Mouse (Mus musculus): Measurements from ENCODE around the gene Pcgf5.
"Not testable (repeated sequence)": the region's sequence is repeated elsewhere in the genome, so short reads cannot be mapped to it uniquely, and the experiment has no call there.

Gene Pcgf5

DNA sequence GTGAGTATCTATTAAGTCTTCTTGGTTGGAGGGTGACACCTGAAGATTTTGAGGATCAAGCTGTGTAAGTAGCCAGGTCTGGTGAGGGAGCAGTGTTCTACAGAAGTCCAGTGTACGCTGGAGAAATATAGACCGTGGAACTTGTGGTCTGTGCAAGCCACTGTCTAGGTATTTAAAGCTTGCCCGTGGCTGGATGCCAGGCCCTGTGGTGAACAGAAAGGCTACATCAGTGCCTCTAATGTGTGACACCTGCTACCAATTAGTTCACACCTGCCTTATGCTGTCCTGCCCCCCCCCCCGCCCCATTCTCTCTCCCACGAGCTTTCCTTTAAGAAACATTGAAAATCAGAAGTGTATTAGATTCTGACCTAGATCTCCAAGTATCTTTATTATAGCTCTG lies 40.4 kb downstream of the Pcgf5 start:
- DNase-seq (ENCODE audit: low spot score in 2 of 2), result no peak

DNA sequence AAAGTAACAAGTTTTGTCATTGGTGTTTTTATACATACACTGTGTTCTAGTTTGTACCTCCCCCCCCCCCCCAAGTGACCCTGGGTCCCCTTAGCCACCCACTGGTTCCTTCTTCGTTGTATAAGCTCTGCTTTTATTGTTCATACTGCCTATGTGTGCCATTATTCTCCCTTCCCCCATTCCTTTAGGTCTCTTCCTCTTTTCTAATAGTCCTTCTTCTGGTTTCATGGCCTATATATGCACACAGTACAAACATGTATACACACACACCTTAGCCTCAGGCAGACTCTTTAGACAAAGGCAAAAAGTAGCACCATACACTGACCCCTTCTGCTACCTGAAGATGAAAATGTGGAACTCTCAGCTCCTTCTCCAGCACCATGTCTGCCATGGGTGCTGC lies 42.6 kb downstream of the Pcgf5 start:
- DNase-seq (ENCODE audit: low spot score in 2 of 2), result no peak

DNA sequence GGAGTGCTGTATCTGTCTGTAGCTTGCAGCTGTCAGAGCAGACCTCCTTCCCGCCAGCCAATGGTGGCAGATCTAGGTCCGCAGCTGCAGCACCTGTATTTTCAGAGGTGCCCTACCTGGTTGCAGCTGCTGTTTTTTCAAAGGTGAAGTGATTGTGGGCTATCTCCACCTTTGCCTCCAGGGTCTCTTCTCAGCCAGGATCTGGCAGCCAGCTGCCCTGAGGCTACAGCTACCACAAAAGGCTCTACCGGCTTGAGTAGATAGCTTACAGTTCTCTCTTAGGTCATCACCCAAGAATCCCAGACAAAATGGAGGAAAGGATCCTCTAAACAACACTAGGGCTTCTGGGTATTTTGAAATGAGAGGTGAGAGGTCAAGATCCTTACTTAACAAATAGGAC lies 50.4 kb downstream of the Pcgf5 start:
- no peak for DNase-seq (ENCODE audit: low spot score in 2 of 2)

DNA sequence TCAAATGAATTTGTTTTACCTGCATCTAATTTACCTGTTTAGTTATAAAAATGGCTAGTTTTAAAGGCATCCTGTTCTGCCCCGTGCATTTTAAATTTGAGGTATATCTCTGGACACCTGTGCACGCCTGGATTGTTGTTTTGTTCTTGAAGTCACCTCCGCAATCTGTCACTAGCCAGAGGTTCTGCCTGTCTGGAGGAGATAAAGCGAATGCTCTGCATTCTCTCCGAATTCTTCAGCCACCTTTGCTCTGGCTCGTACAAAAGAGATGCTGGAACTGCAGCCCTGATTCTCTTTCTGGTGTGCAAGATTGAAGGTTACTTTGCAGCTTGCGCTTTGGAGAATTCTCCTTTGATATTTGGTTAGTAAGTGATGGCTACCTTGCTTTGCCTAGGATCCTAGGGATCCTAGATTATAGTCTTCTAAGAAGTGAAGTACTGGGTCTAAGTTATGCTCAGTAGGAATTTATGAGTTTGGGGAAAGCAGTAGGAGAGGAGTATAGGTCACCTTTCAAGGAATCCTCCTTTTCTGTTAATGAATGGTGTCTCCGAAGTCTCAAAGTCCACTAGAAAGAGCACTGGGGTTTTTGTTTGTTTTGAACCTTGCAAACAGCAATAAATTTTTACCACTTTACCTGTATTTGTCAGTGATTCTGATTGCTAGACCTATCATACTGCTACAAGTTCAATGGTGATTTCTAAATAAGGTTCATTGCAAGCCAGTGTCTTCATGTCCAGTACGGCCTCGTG lies 60.4 kb downstream of the Pcgf5 start:
- DNase-seq (ENCODE audit: low spot score in 2 of 2), result no peak

DNA sequence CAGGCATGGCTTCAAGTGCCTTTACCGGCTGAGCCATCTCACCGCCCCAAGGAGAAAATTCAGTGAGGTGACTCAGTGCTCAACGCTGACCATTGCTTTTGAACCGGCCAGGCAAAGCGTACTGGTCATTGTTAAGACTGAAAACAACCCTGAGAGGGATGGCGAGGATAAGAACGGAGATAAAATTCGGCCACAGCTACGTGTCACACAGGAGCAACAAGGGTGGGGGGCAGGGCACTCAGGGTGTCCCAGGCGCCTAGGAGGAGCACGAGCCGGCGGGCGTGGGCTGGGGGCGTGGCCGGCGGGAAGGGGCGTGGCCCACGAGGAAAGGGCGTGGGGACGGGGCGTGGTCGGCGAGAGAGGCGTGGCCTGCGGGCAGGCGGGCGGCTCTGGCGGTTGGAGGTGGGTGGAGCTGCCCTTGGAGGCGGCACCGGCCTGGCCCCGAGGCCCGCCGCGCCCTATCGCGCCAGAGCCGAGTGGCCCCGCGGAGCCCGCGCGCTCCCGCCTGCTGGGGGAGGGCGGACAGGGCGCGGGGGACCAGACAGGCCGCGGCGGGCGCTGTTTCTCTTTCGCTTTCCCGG lies 61.3 kb downstream of the Pcgf5 start:
- peak; percentile 92 to 95 for DNase-seq (ENCODE audit: low spot score in 2 of 2)

DNA sequence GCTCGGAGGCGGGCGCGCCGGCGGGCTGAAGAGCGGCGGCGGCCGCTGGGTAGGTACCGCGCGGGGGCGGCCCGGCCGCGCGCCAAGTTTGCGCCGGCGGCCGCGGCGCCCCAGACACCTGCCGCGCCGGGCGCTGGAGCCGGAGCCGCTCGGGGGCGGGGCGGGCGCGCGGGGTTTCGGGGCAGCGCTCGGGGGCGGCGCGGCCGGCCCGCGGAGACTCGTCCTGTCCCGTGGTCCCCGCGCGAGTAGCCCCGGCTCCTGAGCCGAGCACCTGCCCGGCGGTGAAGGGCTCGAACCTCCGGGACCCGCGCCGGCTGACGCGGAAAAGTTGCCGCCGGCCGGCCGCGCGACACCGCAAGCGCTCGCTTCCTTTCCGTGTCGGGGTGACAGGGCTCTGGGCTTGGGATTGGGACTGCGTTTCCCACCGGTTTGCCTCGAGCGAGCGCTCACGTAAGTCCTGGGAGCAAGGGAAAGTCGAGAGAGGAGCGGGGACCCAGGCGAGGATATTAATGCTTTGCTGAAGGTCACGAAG lies 61.8 kb downstream of the Pcgf5 start:
- DNase-seq (ENCODE audit: low spot score in 2 of 2), result no peak

DNA sequence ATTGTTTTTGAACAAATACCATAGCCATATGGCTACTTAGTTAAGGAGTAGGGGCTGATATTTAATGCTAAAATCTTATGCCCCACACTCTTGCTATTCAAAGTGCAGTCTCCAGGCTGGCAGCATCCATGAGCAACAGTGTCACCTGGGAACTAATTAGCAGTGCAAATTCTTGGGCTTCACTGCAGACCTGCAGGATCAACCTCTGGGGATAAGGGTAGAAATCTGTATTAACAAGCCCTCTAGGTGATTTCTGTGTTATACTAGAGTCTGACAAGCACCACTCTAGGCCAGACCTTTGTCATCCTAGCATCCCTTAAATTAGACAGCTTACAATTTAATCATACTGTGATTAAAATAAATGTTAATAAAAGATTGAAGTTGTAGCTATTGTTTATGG lies 71.8 kb downstream of the Pcgf5 start:
- no peak for DNase-seq (ENCODE audit: low spot score in 2 of 2)

DNA sequence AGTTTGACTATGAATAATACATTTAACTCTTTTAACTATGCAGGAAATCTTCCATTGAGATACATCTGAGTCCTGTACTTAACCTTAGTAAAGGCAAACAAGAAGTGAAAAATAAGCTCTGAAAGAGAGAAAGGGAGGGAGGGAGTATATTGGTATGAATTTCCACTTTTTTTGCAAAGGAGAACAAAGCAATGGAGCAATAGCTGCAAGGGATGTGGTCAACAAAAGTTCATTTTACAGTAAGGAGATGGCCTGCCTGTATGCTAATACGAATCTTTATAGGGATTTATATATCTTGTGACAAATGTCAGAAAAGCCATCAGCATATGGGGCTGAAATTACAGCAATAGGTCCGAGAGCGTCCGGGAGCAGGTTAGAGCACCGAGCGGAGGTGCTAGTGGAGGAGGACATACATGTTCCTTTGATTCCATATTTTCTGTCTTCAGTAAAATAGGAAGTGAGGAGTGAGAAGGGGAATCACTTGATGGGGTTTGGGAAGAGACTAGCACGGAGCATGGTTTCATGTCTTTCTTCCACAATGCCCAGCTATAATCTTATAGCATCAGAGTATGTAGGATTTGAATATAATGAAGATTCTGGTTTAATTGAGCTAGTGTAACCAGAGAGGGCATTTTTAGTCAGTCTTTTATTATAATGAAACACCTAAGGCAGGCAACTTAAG lies 79.2 kb downstream of the Pcgf5 start:
- no peak for DNase-seq (ENCODE audit: low spot score in 2 of 2)

DNA sequence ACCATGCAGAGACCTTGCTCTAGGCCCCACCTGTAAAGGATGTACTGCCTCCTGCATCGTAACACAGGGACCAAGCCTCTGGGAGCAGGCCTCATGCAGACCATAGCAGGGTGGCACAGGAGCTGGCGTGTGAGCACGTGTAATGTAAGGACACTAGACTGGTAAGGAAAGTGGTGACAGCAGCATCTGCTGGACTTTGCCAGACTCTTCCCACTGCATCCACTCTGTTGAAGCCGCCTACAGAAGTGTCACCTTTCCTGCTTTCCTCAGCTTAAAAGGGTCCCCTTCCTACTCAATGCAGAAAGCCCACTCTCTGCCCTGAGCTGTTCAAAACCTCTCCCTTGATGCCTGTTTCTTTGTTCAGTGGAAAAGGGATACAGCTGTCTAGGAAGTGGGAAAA lies 80.0 kb downstream of the Pcgf5 start:
- DNase-seq (ENCODE audit: low spot score in 2 of 2), result no peak

DNA sequence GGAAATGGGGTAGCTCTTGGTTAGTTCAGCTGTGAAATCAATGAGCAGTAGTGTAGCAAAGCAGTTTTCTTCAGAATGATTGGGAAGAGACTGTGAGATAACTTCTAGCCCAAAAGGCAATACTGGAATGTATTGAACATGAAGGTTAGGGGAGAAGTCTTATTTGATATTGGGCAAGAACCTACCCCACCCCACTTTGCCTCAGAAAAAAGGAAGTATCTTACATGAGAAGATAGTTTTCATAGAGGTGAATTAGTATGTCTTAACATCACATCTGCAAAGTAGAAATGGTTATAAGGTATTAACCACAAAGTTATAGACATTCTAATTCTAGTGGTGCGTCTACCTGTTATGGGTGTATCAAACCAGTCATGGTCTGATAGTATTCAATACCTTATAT lies 81.2 kb downstream of the Pcgf5 start:
- no peak for DNase-seq (ENCODE audit: low spot score in 2 of 2)

DNA sequence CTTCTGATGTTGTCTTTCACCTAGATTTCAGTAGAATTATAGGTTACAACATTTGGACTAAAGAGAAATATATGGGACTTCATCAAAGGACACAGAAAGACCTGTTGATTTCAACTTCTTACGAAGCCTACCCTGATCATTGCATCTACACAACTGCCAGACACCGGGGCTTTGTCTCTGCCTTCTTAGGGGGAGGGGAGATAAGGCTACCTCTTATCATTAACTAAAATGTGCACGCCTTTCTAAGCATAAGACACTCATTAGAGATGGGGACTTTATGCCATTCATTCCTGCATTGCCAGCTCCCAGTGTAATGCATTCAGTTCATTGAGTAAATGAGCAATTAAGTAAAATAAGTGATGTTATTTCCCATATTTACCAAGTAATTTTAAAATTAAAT lies 85.1 kb downstream of the Pcgf5 start:
- DNase-seq (ENCODE audit: low spot score in 2 of 2), result no peak

DNA sequence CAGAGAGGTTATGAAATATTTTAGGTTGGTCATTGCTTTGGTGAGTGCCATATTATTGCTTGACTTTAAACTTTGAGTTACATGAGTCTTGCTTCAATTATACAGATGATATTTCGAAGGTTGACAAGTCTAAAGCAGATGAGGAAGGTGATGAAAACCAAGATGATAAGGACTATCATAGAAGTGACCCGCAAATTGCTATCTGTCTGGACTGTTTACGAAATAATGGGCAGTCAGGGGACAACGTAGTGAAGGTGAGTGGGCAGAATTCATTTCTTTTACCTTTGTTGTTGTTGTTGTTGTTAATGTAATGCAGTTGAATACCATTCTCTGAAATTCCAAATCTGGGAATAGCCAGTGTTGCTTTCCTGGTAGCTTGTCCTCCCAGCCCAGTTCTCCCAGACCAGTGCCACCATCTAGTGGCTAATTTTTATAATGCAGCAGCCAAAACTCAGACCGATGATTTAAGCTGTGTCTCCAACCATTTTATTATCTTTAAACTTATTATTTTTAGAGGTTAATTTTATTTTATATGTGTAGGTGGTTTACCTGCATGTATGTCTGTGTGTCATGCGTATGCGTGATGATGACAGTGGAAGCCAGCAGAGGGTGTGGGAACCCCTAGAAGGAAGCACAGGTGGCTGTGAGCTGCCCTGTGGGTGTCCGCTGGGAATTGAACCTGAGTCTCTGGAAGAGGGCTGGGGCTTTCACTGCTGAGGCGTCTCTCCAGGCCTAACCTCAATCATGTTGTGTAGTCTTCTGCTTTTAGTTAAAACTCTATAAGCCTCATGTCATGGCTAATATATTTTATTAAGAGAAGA lies 92.0 kb downstream of the Pcgf5 start:
- no peak for DNase-seq (ENCODE audit: low spot score in 2 of 2)

DNA sequence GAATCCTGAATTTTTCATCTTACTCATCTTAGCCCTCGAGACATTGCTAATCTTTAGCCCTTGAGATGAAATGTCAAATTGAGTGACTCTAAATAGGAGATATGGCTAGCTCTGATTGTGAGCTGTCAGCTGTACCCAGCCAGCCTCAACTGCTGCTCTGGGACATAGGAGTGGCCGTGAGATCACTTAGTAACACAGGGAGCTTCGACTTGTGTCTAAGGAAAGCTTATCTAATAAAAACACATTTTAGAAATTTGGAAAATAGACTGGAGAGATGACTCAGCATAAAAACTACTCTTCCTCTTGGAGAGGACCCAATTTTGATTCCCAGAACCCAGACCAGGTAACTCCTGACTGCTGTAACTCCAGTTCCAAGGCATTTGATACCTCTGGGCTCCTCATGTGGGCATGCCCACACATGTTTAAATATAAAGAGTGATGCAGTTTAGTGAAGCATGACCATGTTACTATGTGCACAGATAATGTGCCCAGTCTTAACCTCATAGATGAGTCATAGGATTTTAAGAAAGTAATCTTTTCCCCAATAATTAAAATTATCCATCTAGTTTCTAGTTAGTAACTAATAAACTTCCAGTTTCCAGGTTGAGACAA lies 103.0 kb downstream of the Pcgf5 start:
- DNase-seq (ENCODE audit: low spot score in 2 of 2), result no peak

DNA sequence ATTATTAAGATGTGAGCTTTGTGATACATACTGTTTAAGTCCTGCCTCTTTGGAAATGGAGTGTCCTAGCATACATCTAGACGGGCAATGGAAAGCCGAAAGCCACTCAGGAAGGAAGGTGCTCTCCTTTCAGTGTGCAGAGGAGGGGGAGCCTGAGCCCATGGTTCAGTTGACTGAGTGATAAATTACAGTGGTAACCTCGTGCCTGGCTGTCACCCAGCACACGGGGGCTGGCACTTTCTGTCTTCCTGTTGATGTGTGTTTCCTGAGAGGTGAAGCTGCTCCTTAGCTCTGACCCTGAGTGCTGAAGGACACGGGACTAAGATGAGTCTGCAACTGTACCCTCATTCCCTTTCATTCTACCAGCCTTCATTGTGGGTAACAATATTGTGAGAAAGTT lies 103.6 kb downstream of the Pcgf5 start:
- DNase-seq (ENCODE audit: low spot score in 2 of 2), result no peak

DNA sequence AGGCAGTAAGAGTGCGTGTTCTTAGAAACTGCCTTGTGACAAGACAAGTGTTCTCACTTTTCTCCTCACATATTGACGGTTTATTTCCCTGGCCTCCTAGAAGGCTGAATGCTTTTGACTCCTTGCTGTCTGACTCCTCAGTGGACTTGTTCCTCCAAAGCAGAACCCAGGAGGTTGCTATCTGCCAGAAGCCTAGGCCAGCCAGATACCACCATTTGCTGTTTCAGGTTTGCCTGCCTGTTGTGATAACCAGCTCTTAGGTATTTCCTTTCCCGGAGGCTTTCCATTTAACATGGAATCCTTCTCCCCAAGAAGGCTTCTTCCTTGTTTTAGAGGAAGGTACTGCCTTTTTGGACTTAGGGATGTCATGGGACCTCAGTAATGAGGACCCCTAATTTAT lies 104.1 kb downstream of the Pcgf5 start:
- not testable (repeated sequence) for DNase-seq (ENCODE audit: low spot score in 2 of 2)

DNA sequence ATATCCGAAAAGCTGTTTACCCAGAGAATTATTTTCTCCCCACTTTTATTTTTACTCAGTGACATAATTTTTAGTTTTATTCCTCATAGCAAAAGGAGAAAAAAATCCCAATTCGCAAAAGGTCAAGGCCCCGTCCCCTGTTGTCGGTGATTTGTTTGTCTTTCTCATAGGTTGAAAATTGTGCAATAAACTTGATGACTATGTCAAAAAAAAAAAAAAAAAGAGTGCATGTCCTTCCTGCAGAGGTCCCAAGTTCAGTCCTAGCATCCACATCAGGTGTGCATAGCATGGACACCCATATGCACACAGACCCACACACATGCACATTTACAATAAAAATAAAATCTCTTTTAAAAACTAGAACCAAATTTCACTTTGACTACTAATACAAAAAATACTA lies 105.3 kb downstream of the Pcgf5 start:
- no peak for DNase-seq (ENCODE audit: low spot score in 2 of 2)

DNA sequence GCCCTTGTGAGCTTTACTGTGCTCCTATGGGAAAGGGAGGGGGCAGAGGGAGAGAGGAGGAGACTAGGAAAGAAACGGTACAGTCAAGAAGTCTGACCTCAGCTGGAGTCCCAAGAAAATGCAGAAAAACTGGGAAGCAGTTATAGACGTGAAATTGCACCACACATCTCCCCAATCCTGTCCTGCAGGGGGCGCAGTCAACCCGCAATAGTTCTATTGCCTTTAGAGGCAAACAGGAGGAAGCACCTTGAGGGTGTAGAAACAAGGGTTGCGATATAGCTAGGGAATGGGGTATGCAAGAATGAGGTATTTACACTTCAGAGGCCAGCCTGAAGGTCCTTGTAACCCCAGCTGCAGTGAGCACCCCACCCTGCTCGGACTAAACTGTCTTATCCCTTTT lies 122.0 kb downstream of the Pcgf5 start:
- peak in 1 of 2 experiments; percentile 26 for DNase-seq (ENCODE audit: low spot score in 2 of 2)

DNA sequence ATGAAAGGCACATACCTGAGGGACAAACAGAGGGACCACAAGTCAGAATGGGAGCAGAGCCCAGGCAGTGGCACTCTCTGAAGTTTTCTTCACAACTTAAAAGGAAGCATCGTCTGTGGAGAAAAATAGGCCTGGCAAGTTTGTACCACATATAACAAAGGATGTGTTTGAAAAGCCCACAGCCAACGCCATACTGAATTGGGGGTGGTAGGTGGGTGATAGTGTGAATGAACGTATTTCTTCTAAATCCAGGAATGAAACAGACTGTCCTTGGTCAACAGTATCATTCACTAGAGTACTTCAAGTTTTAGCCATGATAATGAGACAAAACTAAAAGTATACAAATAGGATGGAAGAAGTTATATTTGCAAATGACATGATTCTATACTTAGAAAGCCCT lies 123.2 kb downstream of the Pcgf5 start:
- no peak for DNase-seq (ENCODE audit: low spot score in 2 of 2)

DNA sequence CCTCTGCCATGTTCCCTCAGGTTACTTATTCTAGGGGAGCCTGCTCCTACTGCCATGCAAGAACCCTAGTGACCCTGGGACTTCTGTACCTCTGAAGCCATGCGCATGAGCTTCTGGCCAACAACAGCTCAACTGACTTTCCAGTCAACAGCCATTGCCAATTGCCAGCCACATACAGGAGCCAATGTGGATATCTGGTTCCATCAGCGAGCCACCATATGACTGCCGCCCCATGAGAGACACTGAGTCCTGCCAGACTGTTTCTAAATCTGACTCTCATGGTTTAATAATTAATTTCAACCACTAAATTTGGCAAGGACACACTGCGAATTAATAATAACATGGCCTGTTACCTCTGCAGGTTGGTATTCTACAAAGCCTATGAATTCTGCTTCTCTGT lies 128.5 kb downstream of the Pcgf5 start:
- DNase-seq (ENCODE audit: low spot score in 2 of 2), result no peak

DNA sequence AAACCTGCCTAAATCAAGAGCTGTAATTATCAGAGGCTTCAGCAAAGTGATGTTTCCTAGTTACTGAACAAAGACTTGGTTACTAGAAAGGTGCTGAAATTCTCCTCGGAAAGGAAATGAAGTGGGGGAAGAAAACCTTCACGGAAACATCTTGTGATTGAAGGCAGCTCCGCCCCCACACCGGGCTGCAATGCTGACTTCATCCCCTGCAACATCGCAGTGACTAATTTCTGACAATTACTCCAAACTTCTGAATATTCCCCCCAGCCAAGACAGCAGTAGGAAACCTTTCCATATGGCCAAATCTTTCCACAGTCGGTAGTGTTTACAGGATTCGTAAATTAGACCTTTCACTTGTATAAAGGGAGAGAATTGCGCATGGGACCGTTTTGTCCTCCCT lies 129.0 kb downstream of the Pcgf5 start:
- DNase-seq (ENCODE audit: low spot score in 2 of 2), result no peak

DNA sequence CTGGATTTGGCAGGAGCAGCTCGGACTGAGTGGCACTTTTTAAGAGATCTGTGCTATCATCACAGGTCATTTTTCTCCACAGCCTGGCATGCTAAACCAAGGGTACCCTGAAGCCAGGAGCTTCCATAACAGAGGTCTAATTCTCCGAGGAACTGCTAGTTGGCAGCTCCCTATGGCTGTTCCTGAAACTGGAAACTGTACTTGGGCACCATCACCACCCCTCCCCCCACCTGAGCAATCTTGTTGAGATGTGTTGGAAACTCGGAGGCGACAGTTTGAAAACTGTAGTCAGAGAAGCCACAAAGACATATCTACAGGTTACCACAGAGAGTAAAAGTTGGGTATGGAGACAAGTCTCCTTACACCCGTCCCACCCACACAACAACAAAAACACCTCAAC lies 129.6 kb downstream of the Pcgf5 start:
- DNase-seq (ENCODE audit: low spot score in 2 of 2), result no peak

DNA sequence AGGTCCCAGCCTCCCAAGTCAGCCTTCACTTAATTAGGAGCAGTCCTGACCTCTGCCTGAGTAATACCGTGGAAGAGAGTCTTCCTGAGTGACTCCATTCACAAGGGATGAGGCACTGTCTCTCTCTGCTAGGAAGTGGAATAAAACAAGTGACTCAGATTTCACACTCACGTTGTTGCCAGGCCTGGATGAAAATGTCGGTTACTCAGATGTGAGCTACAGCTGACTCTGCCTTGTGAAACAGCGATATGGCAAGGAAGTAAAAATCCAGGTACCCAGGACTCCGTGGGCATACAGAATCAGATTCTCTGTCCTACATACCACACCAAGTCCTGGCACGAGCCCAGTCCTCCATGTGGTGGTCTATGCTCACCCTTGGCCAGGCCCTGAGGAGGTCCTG lies 142.8 kb downstream of the Pcgf5 start:
- DNase-seq (ENCODE audit: low spot score in 2 of 2), result no peak

All from urinary bladder, postnatal 4 days (tissue).